Mouse (Mus musculus) kidney, embryonic 14.5 days (tissue): ENCODE results near the gene Ttll1. TPM values are rescaled to one million over a fixed set of nuclear protein-coding genes. Genes with fewer than 3 reads are reported as not detected.

ENCODE experiments used
- ATAC-seq: fragments of 200-750 bp; cut with Nextera tagmentation; 2 replicates; pipeline ENCODE4 v1.8.0; 2017; ENCODE audit warnings: moderate number of reproducible peaks, mild to moderate bottlenecking, moderate TSS enrichment, moderate library complexity; ENCODE audit not compliant: low FRiP score, low TSS enrichment
- H3K27ac ChIP-seq: fragments of 300-500 bp; sonication (generic); 2 replicates; pipeline ENCODE4 v1.5.1; 2014; ENCODE audit warnings: low read depth, mild to moderate bottlenecking, low read length, moderate library complexity, mixed read lengths
- H3K27me3 ChIP-seq: fragments of 300-500 bp; sonication (generic); 2 replicates; pipeline ENCODE4 v1.6.1; 2014; ENCODE audit warnings: mild to moderate bottlenecking, low read length; ENCODE audit not compliant: control insufficient read depth, insufficient read depth
- H3K36me3 ChIP-seq: fragments of 300-500 bp; sonication (generic); 2 replicates; pipeline ENCODE4 v1.6.1; 2014; ENCODE audit warnings: low read length, mixed read lengths; ENCODE audit not compliant: control insufficient read depth, insufficient read depth
- H3K4me1 ChIP-seq: fragments of 300-500 bp; sonication (generic); 2 replicates; pipeline ENCODE4 v1.6.1; 2014; ENCODE audit warnings: low read length, mixed read lengths; ENCODE audit not compliant: control insufficient read depth, insufficient read depth
- H3K4me2 ChIP-seq: fragments of 300-500 bp; sonication (generic); replicated peaks from 2 replicates; pipeline ENCODE4 v1.6.1; 2014; ENCODE audit warnings: low read depth, mild to moderate bottlenecking, low read length
- H3K4me3 ChIP-seq: fragments of 300-500 bp; sonication (generic); 2 replicates; pipeline ENCODE4 v1.5.1; 2014; ENCODE audit warnings: mild to moderate bottlenecking, low read length
- H3K9ac ChIP-seq: fragments of 300-500 bp; sonication (generic); 2 replicates; pipeline ENCODE4 v1.6.1; 2014; ENCODE audit warnings: low read depth, mild to moderate bottlenecking, low read length, moderate library complexity
- H3K9me3 ChIP-seq: fragments of 300-500 bp; sonication (generic); 2 replicates; pipeline ENCODE4 v1.6.1; 2016; ENCODE audit warnings: low read length; ENCODE audit not compliant: control insufficient read depth
- WGBS: fragments of 180-500 bp; shearing (Covaris S2); extraction: QIAGEN DNeasy Blood & Tissue Kit; methylation state at CpG from one replicate; pipeline ENCODE4 v1.1.7; 2014; 5-methylcytosine and 5-hydroxymethylcytosine counted together
- polyA plus RNA-seq: library from polyadenylated mRNA; unstranded; fragments of >200 nt; fragmentation: Nextera tagmentation; extraction: Ambion mirVana; gene quantifications from 2 replicates; pipeline ENCODE4 v1.2.1, GENCODE M21; 2014

Gene Ttll1
- polyA plus RNA-seq, 1 experiment from 2014 or later: 19.8 TPM

DNA sequence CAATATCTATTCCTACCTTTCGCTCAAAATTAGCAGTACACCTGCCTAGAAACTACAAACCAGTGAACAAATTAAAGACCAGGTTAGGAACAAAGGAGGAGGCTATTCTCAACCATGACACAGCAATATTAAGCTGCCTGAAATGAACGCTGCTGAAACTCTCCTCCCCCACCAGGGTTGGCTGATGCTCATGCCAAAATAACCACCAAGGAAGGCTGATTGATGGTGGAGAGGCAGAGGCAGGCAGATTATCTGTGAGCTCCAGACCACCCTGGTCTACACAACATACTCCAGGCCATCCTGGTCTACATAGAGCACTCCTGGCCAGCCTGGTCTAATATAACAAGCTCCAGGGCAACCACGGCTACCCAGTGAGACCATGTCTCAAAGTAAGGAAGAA is 15.5 kb downstream of the Ttll1 start:
- Histone ChIP-seq H3K4me3 (no peak overlapping the region), H3K27ac (no peak overlapping the region), H3K27me3 (no peaks in the 10 kb centered on the region), H3K9ac (no peak overlapping the region), H3K9me3 (no peaks in the 10 kb centered on the region), H3K4me2 (no peak overlapping the region), H3K4me1 (no peaks in the 10 kb centered on the region), H3K36me3 (peaks cover 16% of the 10 kb centered on the region; the same call in 1 of the 2 replicates)
- ATAC-seq: no peak
- WGBS: 86% methylated on average over 3 of the region's 3 CpGs

DNA sequence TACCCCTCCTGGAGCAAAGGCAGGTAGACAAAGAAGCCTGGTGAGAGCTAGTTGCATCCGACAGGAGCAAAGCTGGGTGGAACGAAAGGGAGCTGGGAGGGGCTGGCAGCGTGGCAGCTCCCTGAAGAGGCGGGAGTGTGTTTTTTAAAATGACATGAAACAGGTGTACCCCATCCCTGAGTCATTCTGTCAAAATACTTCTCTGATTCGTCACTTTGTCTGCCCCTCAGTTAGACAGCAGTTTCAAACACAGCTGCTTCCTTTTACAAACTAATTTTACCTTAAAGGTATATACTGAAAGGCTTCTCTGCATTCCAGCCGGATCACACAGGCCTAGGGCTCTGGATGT is 16.1 kb downstream of the Ttll1 start:
- 63% methylated on average over 6 of the region's 6 CpGs for WGBS
- Histone ChIP-seq H3K9ac (no peak overlapping the region), H3K36me3 (peaks cover 16% of the 10 kb centered on the region; the same call in 1 of the 2 replicates), H3K9me3 (no peaks in the 10 kb centered on the region), H3K4me2 (no peak overlapping the region), H3K27ac (no peak overlapping the region), H3K4me3 (no peak overlapping the region), H3K27me3 (no peaks in the 10 kb centered on the region), H3K4me1 (no peaks in the 10 kb centered on the region)
- ATAC-seq: no peak

DNA sequence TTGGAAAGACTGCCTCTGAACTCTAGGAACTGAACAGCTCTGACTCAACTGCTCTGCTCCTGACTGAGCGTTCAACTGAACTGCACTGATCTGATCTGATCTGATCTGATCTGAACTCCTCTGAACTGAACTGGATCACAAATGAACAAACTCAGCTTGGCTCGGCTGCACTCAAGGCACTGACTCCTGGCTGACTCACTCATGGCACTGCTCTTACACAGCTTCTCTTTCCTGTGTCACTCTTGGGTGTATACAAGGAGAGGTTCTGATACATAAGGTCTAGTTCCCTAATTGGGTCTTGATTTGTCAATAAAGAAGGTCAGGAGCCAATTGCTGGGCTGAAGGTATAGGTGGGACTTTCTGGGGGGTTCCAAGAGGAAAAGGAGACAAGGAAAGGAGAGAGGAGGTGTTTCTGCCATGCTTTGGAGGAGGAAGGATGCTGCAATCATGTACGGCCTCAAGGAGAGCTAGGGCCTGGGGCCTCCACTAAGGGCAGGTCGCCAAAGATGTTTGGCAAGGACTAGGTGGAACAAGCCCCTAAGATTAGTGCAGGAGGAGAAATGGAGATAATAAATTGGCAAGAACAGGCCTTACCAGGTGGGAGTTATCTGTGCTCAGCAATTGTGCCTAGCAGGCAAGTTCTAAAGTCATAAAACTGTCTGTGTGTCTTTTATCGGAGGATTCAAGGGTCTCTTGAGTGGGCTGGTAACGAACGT is 16.7 kb downstream of the Ttll1 start:
- Histone ChIP-seq H3K9ac (no peak overlapping the region), H3K27me3 (no peaks in the 10 kb centered on the region), H3K4me3 (no peak overlapping the region), H3K9me3 (no peaks in the 10 kb centered on the region), H3K36me3 (peaks cover 16% of the 10 kb centered on the region; the same call in 1 of the 2 replicates), H3K4me1 (no peaks in the 10 kb centered on the region), H3K27ac (no peak overlapping the region), H3K4me2 (no peak overlapping the region)
- ATAC-seq: no peak
- 60% methylated on average over 7 of the region's 7 CpGs for WGBS

DNA sequence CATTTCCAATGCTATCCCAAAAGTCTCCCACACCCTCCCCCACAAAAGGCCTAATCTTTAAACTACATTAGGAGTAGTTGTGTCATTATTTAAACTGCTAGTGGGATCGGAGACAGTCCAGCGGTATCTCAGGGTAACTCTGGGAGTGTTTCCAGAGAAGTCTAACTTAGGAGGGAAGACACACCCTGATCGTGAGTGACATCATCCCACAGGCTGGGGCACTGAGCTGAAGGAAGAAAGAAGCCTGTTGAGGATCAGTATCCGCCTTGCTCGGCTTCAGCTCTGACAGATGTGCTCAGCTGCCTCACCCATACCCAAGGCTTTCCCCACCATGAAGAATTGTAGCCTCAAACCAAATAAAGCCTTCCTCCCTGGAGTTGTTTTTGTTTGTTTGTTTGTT is 18.8 kb downstream of the Ttll1 start:
- WGBS: 85% methylated on average over 5 of the region's 5 CpGs
- no peak for ATAC-seq
- Histone ChIP-seq H3K4me1 (no peaks in the 10 kb centered on the region), H3K4me2 (no peak overlapping the region), H3K36me3 (peaks cover 7% of the 10 kb centered on the region; the same call in 1 of the 2 replicates), H3K4me3 (no peak overlapping the region), H3K27ac (no peak overlapping the region), H3K9ac (no peak overlapping the region), H3K27me3 (no peaks in the 10 kb centered on the region), H3K9me3 (no peaks in the 10 kb centered on the region)

DNA sequence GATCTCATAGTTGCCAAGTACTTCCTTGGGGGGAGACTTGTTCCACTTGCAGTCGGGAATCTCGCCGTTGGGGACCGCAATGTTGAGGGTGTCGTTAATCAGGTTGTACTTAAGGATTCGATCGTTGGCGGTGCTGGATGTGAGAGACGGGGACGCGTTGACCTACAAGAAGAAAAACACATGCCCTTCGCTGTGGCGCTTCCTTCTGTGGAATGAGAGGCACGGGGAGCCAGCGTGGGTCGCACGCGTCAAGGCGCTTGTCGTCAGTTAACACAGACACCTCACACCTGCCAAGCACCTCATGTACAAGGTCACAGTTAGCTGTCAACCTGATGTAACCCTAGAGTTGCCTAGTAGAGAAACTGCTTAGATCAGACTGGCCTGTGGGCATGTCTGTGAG is 21.2 kb downstream of the Ttll1 start:
- Histone ChIP-seq H3K36me3 (peaks cover 7% of the 10 kb centered on the region; the same call in 1 of the 2 replicates), H3K4me2 (no peak overlapping the region), H3K9me3 (no peaks in the 10 kb centered on the region), H3K27ac (no peak overlapping the region), H3K4me3 (no peak overlapping the region), H3K27me3 (no peaks in the 10 kb centered on the region), H3K9ac (no peak overlapping the region), H3K4me1 (no peaks in the 10 kb centered on the region)
- ATAC-seq: no peak
- WGBS: 86% methylated on average over 20 of the region's 20 CpGs

DNA sequence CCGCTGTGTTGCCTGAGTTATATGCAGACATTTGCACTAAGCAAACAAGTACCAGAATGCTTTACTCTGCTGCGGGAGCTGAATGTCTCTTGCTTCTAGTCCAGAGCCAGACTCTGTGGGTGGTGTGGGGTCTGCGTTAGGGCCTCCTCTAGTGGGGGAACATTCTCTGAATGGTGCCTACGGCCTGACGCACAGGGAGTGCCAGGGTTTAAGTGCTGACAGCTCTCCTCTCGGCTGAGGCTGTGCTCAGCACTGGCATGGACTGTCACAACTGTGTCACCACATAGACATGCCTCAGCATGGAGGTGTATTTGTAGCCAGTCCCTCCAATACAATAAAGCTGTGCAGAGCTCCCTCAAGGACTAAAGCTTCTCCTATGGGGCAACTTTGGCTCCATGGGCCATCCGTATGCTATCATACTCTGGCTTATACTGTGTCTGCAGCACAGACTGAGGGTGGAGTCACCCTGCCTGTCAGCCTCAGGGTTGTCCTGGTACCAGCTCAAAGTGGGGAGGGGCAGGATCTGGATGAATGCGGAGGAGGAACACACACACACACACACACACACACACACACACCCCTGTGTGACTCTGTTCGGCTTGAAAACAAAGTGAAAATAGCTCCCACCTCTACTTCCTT is 23.1 kb downstream of the Ttll1 start:
- Histone ChIP-seq H3K9ac (no peak overlapping the region), H3K9me3 (no peaks in the 10 kb centered on the region), H3K27me3 (no peaks in the 10 kb centered on the region), H3K27ac (no peak overlapping the region), H3K4me3 (no peak overlapping the region), H3K36me3 (peaks cover 7% of the 10 kb centered on the region; the same call in 1 of the 2 replicates), H3K4me1 (no peaks in the 10 kb centered on the region), H3K4me2 (no peak overlapping the region)
- 81% methylated on average over 9 of the region's 9 CpGs for WGBS
- no peak for ATAC-seq

DNA sequence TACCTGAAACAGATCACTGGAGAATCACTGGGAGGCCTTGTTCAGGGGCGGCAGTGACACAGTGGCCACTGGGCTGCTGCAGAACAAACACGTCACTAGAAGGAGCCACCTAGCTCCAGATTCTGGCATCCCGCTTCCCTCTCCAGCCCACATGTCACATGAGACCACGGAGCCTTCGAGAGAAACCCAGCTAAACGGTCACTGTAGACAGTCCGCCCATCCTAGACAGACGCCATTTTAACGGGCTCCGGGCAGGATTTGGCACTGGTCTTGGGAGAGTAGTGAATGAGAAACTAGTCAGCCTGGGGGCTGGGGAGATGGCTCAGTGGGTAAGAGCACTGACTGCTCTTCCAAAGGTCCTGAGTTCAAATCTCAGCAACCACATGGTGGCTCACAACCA is 26.4 kb downstream of the Ttll1 start:
- H3K4me2 ChIP-seq: no peak overlapping the region
- 84% methylated on average over 10 of the region's 10 CpGs for WGBS
- ATAC-seq: no peak
- no peaks in the 10 kb centered on the region for H3K9me3 ChIP-seq
- no peaks in the 10 kb centered on the region for H3K4me1 ChIP-seq
- H3K4me3 ChIP-seq: no peak overlapping the region
- H3K27ac ChIP-seq: no peak overlapping the region
- no peaks in the 10 kb centered on the region for H3K36me3 ChIP-seq
- no peaks in the 10 kb centered on the region for H3K27me3 ChIP-seq
- no peak overlapping the region for H3K9ac ChIP-seq

DNA sequence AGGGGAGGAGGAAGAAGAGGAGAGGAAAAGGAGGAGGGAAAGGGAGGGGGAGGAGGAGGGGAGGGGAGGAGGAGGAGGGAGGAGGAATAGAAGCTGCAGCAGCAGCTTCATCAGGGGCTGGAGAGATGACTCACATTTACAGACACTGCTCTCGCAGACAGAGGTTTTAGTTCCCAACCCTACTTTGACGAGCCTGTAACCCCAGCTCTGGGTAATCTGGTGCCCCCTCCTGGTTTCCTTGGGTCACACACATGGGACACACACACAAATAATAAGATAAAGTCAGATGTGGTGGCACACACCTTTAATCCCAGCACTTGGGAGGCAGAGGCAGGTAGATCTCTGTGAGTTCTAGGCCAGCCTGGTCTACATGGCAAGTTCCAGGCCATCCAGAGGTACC is 27.2 kb downstream of the Ttll1 start:
- Histone ChIP-seq H3K9ac (no peak overlapping the region), H3K4me1 (no peaks in the 10 kb centered on the region), H3K4me3 (no peak overlapping the region), H3K9me3 (no peaks in the 10 kb centered on the region), H3K27ac (no peak overlapping the region), H3K4me2 (no peak overlapping the region), H3K27me3 (no peaks in the 10 kb centered on the region), H3K36me3 (no peaks in the 10 kb centered on the region)
- 42% methylated on average over 2 of the region's 2 CpGs for WGBS
- no peak for ATAC-seq

DNA sequence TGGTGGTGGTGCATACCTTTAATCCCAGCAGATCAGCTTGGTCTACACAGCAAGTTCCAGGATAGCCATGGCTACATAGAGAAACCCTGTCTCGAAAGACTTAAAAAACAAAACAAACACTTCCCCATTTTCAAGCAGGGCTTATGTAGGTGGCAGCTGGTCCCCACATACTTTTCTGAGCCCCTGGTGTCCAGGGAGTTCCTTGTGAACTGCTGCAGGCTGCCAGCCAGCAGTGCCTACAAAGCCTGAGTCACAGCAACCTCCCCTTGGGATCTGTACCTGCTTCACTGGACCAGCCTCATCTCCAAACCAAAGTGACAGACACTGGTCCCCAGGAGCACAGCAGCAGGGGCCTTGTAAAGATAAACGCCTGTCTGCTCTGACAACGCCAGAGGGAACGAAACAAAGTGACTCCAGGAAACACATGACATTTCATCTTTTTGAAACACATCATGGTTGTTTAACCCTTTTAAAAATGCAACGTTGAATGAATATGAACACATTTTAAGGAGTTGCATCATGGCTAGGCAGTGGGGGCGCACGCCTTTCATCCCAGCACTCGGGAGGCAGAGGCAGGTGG is 28.0 kb downstream of the Ttll1 start:
- Histone ChIP-seq H3K4me3 (no peak overlapping the region), H3K36me3 (no peaks in the 10 kb centered on the region), H3K9me3 (no peaks in the 10 kb centered on the region), H3K27ac (no peak overlapping the region), H3K27me3 (no peaks in the 10 kb centered on the region), H3K9ac (no peak overlapping the region), H3K4me2 (no peak overlapping the region), H3K4me1 (no peaks in the 10 kb centered on the region)
- 85% methylated on average over 8 of the region's 8 CpGs for WGBS
- no peak for ATAC-seq
